Mouse (Mus musculus) left cerebral cortex, postnatal 10 days (tissue): Measurements from ENCODE around the gene Fam216a. TPM values are rescaled to one million over a fixed set of nuclear protein-coding genes. Genes with fewer than 3 reads are reported as not detected.
"Not testable (repeated sequence)": the region's sequence is repeated elsewhere in the genome, so short reads cannot be mapped to it uniquely, and the experiment has no call there.

ENCODE experiments used
- DNase-seq, 2 experiments: peaks; one replicate each; pipeline ENCODE4 v3.0.0; 2021 to 2022; ENCODE audit warnings: low spot score in 2 of 2, mixed read lengths in 1 of 2; ENCODE audit errors: extremely low spot score in 1 of 2
- intact Hi-C: fragments of 180-260 bp; cut with DNase I; formaldehyde crosslinking; loops from one replicate; pipeline ENCODE4 v1.15.1; 2025
- total RNA-seq, 2 experiments: library from RNA; stranded (reverse); gene quantifications; 2 replicates each; pipeline ENCODE4 v1.2.3; 2021

The Fam216a gene
- 10 to 100 TPM; 70.1 to 77.5 TPM for total RNA-seq

DNA sequence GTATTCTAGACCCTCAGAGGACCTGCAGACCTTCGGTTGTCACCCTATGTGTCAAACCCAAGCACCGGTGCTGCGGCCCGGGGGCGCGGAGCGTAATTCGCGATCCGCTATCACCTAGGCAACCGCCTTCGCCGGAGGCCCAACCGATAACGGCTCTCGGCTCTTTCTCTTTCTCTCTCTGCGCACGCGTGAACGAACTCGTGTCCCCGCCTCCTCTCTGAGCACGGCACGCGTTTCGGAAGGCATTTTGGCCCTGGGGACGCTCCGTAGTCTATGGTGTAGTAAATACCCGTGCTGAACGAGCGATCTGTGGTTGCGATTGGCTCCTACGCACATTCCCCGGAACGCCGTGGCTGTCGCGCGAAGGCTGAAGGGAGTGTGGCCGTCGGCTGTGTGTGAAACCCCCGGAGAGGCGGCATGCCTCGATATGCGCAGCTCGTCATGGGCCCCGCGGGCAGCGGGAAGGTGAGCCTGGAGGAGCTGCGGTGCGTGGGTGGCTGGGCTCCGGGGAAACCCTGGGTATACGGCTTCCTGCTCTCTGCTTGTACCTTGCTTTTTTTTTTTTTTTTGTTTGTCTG is at the start of gene Fam216a:
TSS of gene Fam216a (minus strand) at position 173 of the 578 bp plus-strand sequence.
- intact Hi-C loops, result no loop called here
- DNase-seq, result peak; percentile 99

- DNase-seq, result no peak
- intact Hi-C loops, result loop anchor here (10.0 kb wide), 1 partner anchor 303 kb away; no protein-coding TSS in a partner anchor
These were observed 49.3 kb upstream of the Fam216a start, which contains the start of gene Anapc7 for GRCm38 (mm10) chr5:122421271-122422068. Gene Anapc7 (plus strand): TSS chr5:122421693.

DNA sequence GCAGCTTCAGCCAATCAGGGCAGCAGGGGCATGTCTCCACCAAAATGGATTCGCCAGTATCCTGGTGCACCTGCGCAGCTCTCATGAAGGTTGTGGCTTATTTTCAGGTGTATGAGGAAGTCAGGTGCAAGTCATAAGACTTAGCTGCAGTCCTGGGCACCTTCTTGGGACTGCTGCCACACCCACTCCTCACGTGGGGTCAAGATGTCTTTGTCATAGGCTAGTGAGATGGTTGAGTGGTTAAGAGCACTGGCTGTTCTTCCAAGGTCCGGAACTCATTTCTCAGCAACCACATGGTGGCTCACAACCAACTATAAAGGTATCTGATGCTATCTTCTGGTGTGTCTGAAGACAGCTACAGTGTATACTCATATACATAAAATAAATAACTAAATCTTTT is 48.5 kb upstream of the Fam216a start:
- DNase-seq, result not testable (repeated sequence)
- intact Hi-C loops, result loop anchor here (10.0 kb wide), 1 partner anchor 304 kb away; no protein-coding TSS in a partner anchor

DNA sequence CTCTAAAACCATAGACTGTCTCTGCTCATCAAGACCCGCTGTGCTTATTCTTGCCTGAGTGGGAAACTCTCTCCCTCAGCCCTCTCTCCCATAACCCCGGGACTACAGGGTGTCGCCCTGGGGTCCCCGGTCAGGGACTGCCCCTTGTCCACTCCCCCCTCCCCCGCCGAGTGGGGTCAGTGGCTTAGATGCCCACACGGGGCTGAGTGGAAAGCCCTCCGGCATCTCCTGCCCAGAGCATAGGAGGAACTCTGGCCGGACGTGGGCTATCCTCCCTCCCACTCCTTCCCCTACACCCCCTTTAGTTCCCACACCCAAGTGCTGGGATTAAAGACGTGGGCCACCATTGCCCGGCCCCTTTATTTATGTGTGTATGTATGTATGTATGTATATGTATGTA is 43.3 kb upstream of the Fam216a start:
- DNase-seq, result peak in 1 of 2 experiments; percentile 35
- intact Hi-C loops, result no loop called here

DNA sequence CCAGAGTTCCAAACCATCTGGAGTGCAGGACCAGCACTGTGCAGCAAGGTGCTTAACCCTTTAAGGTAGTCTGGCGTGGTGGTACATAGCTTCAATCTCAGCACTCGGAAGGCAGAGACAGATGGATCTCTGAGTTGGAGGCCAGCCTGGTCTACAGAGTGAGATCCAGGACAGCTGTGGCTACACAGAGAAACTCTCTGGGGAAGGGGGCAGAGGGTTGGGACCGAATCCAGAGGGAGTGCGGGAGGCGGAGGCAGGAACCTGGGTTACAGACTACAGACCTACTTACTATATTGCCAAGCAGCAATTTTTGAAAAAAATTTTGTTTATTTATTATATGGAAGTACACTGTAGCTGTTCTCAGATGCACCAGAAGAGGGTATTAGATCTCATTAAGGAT is 42.2 kb upstream of the Fam216a start:
- intact Hi-C loops, result no loop called here
- no peak for DNase-seq

- no peak for DNase-seq
- intact Hi-C loops, result no loop called here
These were observed 40.7 kb upstream of the Fam216a start for GRCm38 (mm10) chr5:122412826-122413225.

DNA sequence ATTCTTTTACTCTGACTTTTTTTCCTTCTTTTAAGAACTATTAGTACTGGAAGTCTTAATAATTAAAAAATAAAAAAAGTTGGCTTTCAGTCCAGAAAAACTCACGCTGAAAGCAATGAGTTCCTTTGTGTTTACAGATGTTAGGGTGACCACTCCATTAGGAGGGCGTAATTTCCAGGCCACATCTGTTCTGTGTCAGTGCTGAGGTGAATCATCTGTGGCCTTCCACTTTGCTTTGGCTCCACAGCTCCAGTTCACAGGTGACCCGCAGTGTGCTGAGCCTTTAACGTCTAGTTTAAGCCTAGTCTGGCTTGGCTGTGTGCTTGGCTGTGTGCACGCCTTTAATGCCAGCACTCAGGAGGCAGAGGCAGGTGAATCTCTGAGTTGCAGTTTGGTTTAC is 39.7 kb upstream of the Fam216a start:
- no peak for DNase-seq
- intact Hi-C loops, result no loop called here

GRCm38 (mm10) chr5:122409692-122410645 is 37.8 kb upstream of the Fam216a start:
- intact Hi-C loops, result no loop called here
- DNase-seq, result peak in 1 of 2 experiments; percentile 37

GRCm38 (mm10) chr5:122405537-122405936 is 33.4 kb upstream of the Fam216a start:
- intact Hi-C loops, result no loop called here
- no peak for DNase-seq

- no peak for DNase-seq
- intact Hi-C loops, result loop anchor here (5.0 kb wide), 1 partner anchor 224 kb away; no protein-coding TSS in a partner anchor
These were observed 31.2 kb upstream of the Fam216a start for GRCm38 (mm10) chr5:122403362-122403761.

GRCm38 (mm10) chr5:122402772-122403171 is 30.6 kb upstream of the Fam216a start:
- DNase-seq, result peak; percentile 52 to 58
- intact Hi-C loops, result loop anchor here (5.0 kb wide), 1 partner anchor 225 kb away; no protein-coding TSS in a partner anchor

- DNase-seq, result no peak
- intact Hi-C loops, result loop anchor here (5.0 kb wide), 1 partner anchor 225 kb away; no protein-coding TSS in a partner anchor
These were observed 30.0 kb upstream of the Fam216a start for GRCm38 (mm10) chr5:122402160-122402559.

DNA sequence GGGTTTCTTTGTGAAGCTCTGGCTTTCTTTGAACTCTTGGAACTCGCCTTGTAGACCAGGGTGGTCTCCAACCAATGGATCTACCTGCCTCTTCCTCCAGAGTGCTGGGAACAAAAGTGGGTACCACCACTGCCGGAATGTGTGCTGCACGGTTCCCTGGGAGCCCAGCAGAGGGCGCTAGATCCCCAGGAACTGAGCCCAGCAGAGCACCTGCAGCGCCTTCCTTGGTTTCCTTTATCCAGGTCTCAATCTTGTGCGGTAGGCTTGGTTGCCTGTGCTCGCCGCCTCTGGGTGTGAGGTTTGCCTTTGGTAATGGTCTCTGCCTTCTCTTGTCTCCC is 29.1 kb upstream of the Fam216a start:
- peak in 1 of 2 experiments; percentile 74 for DNase-seq
- intact Hi-C loops, result loop anchor here (5.0 kb wide), 1 partner anchor 226 kb away; no protein-coding TSS in a partner anchor

DNA sequence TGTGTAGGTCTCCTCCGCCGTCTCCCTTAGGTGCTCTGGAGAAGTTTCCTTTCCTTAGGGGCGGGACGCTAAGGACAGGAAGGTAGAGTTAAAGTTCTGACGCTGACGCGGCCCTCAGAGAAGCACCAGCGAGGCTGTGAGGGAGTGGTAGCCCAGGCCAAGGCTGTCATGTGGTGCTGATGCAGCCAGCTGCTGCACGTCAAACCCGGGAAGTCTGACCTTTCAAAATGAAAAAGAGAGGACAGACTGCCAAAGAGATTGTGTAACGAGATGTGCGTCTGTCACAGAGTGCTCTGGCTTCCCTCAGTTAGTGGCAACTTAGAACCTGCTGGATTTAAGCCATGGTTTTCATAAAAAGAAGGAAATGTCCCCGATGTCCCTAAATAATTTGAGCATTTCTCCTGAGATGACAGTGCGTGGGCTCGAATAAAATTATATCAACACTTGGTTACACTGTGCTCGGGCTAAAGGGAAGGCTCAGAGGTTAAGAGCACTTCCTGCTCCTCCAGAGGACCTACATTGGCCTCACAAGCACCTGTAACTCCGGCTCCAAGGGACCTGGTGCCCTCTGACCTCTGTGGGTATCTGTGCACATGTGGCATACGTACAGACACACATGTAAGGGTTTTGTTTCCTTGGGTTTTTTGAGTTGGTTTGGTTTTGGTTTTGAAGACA is 28.6 kb upstream of the Fam216a start:
- peak in 1 of 2 experiments; percentile 37 for DNase-seq
- intact Hi-C loops, result loop anchor here (5.0 kb wide), 1 partner anchor 227 kb away; no protein-coding TSS in a partner anchor

DNA sequence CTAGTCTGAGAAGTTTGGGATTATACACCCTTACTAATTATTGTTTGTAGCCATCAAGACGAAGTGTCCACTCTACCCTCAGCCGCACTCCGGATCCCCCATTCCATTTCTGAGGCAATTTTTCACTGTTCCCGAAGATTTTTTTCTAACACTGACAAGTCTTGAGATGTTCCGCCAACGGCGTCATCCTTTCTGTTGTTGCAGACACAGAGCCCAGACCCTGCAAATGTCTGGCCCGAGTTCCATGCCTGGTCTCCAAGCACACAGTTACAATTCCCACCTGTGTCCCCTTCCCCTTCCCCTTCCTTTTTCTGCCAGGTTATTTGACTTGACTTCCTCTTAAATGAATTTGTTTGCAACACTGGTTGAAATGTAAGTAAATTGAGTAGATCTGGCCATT is 27.7 kb upstream of the Fam216a start:
- intact Hi-C loops, result loop anchor here (5.0 kb wide), 1 partner anchor 227 kb away; no protein-coding TSS in a partner anchor
- DNase-seq, result no peak

- DNase-seq, result no peak
- intact Hi-C loops, result no loop called here
These were observed 25.3 kb upstream of the Fam216a start for GRCm38 (mm10) chr5:122397495-122397894.

GRCm38 (mm10) chr5:122396791-122397190 is 24.6 kb upstream of the Fam216a start:
- DNase-seq, result peak in 1 of 2 experiments; percentile 81
- intact Hi-C loops, result no loop called here

DNA sequence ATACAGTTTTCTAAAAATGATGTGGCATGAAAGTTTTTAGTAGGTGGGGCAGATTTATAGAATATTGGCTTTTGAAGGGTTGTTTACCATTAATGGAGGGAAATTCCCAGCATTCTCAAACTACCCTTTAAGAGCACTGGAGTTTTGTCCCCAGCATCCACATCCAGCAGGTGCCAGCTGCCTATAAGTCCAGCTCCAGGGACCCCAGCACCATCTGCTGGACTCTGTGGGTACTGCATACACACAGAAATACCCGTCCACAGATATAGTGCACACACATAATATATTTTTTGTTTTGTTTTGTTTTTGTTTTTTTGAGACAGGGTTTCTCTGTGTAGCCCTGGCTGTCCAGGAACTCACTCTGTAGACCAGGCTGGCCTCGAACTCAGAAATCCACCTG is 21.7 kb upstream of the Fam216a start:
- DNase-seq, result peak; percentile 58 to 73
- intact Hi-C loops, result no loop called here
